Mouse (Mus musculus): ENCODE data around the gene Tuba4a.

Tuba4a gene

GRCm38 (mm10) chr1:75212542-75212941 is 7.1 kb downstream of the Tuba4a start:
- no peak for DNase-seq (ENCODE audit: low read depth, low spot score)

- no peak for DNase-seq (ENCODE audit: low read depth, low spot score)
These were observed 8.4 kb downstream of the Tuba4a start for GRCm38 (mm10) chr1:75211141-75211708.

GRCm38 (mm10) chr1:75210136-75211087 is 9.3 kb downstream of the Tuba4a start, which contains the start of the genes Glb1l and Stk16:
Gene Glb1l (minus strand): TSS chr1:75210813.
Gene Stk16 (plus strand): TSS chr1:75210838.
- peak; percentile 93 for DNase-seq (ENCODE audit: low read depth, low spot score)

GRCm38 (mm10) chr1:75208967-75209678 is 10.5 kb downstream of the Tuba4a start:
- no peak for DNase-seq (ENCODE audit: low read depth, low spot score)

- no peak for DNase-seq (ENCODE audit: low read depth, low spot score)
These were observed 18.4 kb downstream of the Tuba4a start for GRCm38 (mm10) chr1:75201236-75201635.

GRCm38 (mm10) chr1:75192452-75192851 is 27.2 kb downstream of the Tuba4a start:
- no peak for DNase-seq (ENCODE audit: low read depth, low spot score)

- peak; percentile 95 for DNase-seq (ENCODE audit: low read depth, low spot score)
These were observed 27.9 kb downstream of the Tuba4a start, which contains the start of the genes Ankzf1 and Atg9a for GRCm38 (mm10) chr1:75191622-75192402. Gene Ankzf1 (plus strand): TSS chr1:75192151. Gene Atg9a (minus strand): TSS chr1:75192196.

GRCm38 (mm10) chr1:75191258-75191621 is 28.4 kb downstream of the Tuba4a start:
- DNase-seq (ENCODE audit: low read depth, low spot score): no peak

GRCm38 (mm10) chr1:75190577-75190976 is 29.1 kb downstream of the Tuba4a start:
- DNase-seq (ENCODE audit: low read depth, low spot score): no peak

GRCm38 (mm10) chr1:75187914-75188483 is 31.7 kb downstream of the Tuba4a start:
- DNase-seq (ENCODE audit: low read depth, low spot score): no peak

GRCm38 (mm10) chr1:75187126-75187525 is 32.5 kb downstream of the Tuba4a start:
- no peak for DNase-seq (ENCODE audit: low read depth, low spot score)

GRCm38 (mm10) chr1:75185495-75185894 is 34.2 kb downstream of the Tuba4a start:
- no peak for DNase-seq (ENCODE audit: low read depth, low spot score)

GRCm38 (mm10) chr1:75182160-75182559 is 37.5 kb downstream of the Tuba4a start:
- DNase-seq (ENCODE audit: low read depth, low spot score): no peak

GRCm38 (mm10) chr1:75181377-75181870 is 38.2 kb downstream of the Tuba4a start:
- DNase-seq (ENCODE audit: low read depth, low spot score): no peak

GRCm38 (mm10) chr1:75180741-75181140 is 38.9 kb downstream of the Tuba4a start:
- no peak for DNase-seq (ENCODE audit: low read depth, low spot score)

- peak; percentile 80 for DNase-seq (ENCODE audit: low read depth, low spot score)
These were observed 39.5 kb downstream of the Tuba4a start, which contains the start of gene Abcb6 for GRCm38 (mm10) chr1:75180105-75180590. Gene Abcb6 (minus strand): TSS chr1:75180392.

GRCm38 (mm10) chr1:75179334-75180104 is 40.1 kb downstream of the Tuba4a start:
- no peak for DNase-seq (ENCODE audit: low read depth, low spot score)

GRCm38 (mm10) chr1:75168472-75169464 is 50.9 kb downstream of the Tuba4a start, which contains the start of gene Zfand2b:
Gene Zfand2b (plus strand): TSS chr1:75168646.
- DNase-seq (ENCODE audit: low read depth, low spot score): peak; percentile 97

Measured in embryo, embryonic 11.5 days (tissue).